Mouse (Mus musculus): ENCODE results near the gene Ntrk2. TPM values are rescaled to one million over a fixed set of nuclear protein-coding genes. Genes with fewer than 3 reads are reported as not detected.

The Ntrk2 gene
- polyA plus RNA-seq, 1 experiment, result 19.1 TPM

GRCm38 (mm10) chr13:58947056-58947455, 140.7 kb downstream of the Ntrk2 start:
- Histone ChIP-seq H3K4me1 (ENCODE audit: control insufficient read depth, insufficient read depth, low read length) (no peaks in the 10 kb centered on the region), H3K4me3 (replicated peaks; ENCODE audit: extremely low read depth, low read depth, low read length) (no peak overlapping the region)
- DNase-seq, result no peak
- 59% methylated on average over 9 of the region's 9 CpGs for WGBS
- TF ChIP-seq CTCF (IDR thresholded peaks at IDR 0.05; ENCODE audit: insufficient read depth, low read length) (no peak), POLR2A (IDR thresholded peaks at IDR 0.05; ENCODE audit: borderline replicate concordance, extremely low read depth, low read depth, low read length) (no peak)

- Histone ChIP-seq H3K4me1 (ENCODE audit: control insufficient read depth, insufficient read depth, low read length) (no peaks in the 10 kb centered on the region), H3K4me3 (replicated peaks; ENCODE audit: extremely low read depth, low read depth, low read length) (no peak overlapping the region)
- TF ChIP-seq CTCF (IDR thresholded peaks at IDR 0.05; ENCODE audit: insufficient read depth, low read length) (no peak), POLR2A (IDR thresholded peaks at IDR 0.05; ENCODE audit: borderline replicate concordance, extremely low read depth, low read depth, low read length) (no peak)
- 43% methylated on average over 4 of the region's 4 CpGs for WGBS
- DNase-seq, result no peak
These were observed 148.0 kb downstream of the Ntrk2 start for GRCm38 (mm10) chr13:58954331-58954730.

GRCm38 (mm10) chr13:58954764-58955163, 148.4 kb downstream of the Ntrk2 start:
- TF ChIP-seq POLR2A (IDR thresholded peaks at IDR 0.05; ENCODE audit: borderline replicate concordance, extremely low read depth, low read depth, low read length) (no peak), CTCF (IDR thresholded peaks at IDR 0.05; ENCODE audit: insufficient read depth, low read length) (no peak)
- no peak for DNase-seq
- WGBS, result 32% methylated on average over 6 of the region's 6 CpGs
- H3K4me1 ChIP-seq (ENCODE audit: control insufficient read depth, insufficient read depth, low read length), result no peaks in the 10 kb centered on the region
- H3K4me3 ChIP-seq (replicated peaks; ENCODE audit: extremely low read depth, low read depth, low read length), result no peak overlapping the region

- DNase-seq, result no peak
- H3K4me1 ChIP-seq (ENCODE audit: control insufficient read depth, insufficient read depth, low read length), result no peaks in the 10 kb centered on the region
- TF ChIP-seq POLR2A (IDR thresholded peaks at IDR 0.05; ENCODE audit: borderline replicate concordance, extremely low read depth, low read depth, low read length) (no peak), CTCF (IDR thresholded peaks at IDR 0.05; ENCODE audit: insufficient read depth, low read length) (no peak)
- 56% methylated on average over 8 of the region's 8 CpGs for WGBS
- H3K4me3 ChIP-seq (replicated peaks; ENCODE audit: extremely low read depth, low read depth, low read length), result no peak overlapping the region
These were observed 148.9 kb downstream of the Ntrk2 start for GRCm38 (mm10) chr13:58955237-58955777.

- Histone ChIP-seq H3K4me1 (ENCODE audit: control insufficient read depth, insufficient read depth, low read length) (no peaks in the 10 kb centered on the region), H3K4me3 (replicated peaks; ENCODE audit: extremely low read depth, low read depth, low read length) (no peak overlapping the region)
- WGBS, result 81% methylated on average over 11 of the region's 11 CpGs
- DNase-seq, result no peak
- TF ChIP-seq CTCF (IDR thresholded peaks at IDR 0.05; ENCODE audit: insufficient read depth, low read length) (no peak), POLR2A (IDR thresholded peaks at IDR 0.05; ENCODE audit: borderline replicate concordance, extremely low read depth, low read depth, low read length) (no peak)
These were observed 152.0 kb downstream of the Ntrk2 start for GRCm38 (mm10) chr13:58958171-58958904.

- no peak for TF ChIP-seq CTCF (IDR thresholded peaks at IDR 0.05; ENCODE audit: insufficient read depth, low read length)
- TF ChIP-seq POLR2A (IDR thresholded peaks at IDR 0.05; ENCODE audit: borderline replicate concordance, extremely low read depth, low read depth, low read length), result no peak
- no peak overlapping the region for H3K4me3 ChIP-seq (replicated peaks; ENCODE audit: extremely low read depth, low read depth, low read length)
- no peak for DNase-seq
- no peaks in the 10 kb centered on the region for H3K4me1 ChIP-seq (ENCODE audit: control insufficient read depth, insufficient read depth, low read length)
- 76% methylated on average over 6 of the region's 6 CpGs for WGBS
These were observed 154.0 kb downstream of the Ntrk2 start for GRCm38 (mm10) chr13:58960321-58960720.

- DNase-seq, result no peak
- TF ChIP-seq CTCF (IDR thresholded peaks at IDR 0.05; ENCODE audit: insufficient read depth, low read length), result no peak
- TF ChIP-seq POLR2A (IDR thresholded peaks at IDR 0.05; ENCODE audit: borderline replicate concordance, extremely low read depth, low read depth, low read length), result no peak
- WGBS, result 84% methylated on average over 12 of the region's 12 CpGs
These were observed 158.5 kb downstream of the Ntrk2 start for GRCm38 (mm10) chr13:58964701-58965359.

GRCm38 (mm10) chr13:58965826-58966225, 159.5 kb downstream of the Ntrk2 start:
- TF ChIP-seq POLR2A (IDR thresholded peaks at IDR 0.05; ENCODE audit: borderline replicate concordance, extremely low read depth, low read depth, low read length) (no peak), CTCF (IDR thresholded peaks at IDR 0.05; ENCODE audit: insufficient read depth, low read length) (no peak)
- DNase-seq, result no peak
- WGBS, result 91% methylated on average over 3 of the region's 3 CpGs
- no peak overlapping the region for H3K4me3 ChIP-seq (replicated peaks; ENCODE audit: extremely low read depth, low read depth, low read length)
- no peaks in the 10 kb centered on the region for H3K4me1 ChIP-seq (ENCODE audit: control insufficient read depth, insufficient read depth, low read length)

More at GRCm38 (mm10) chr13:58964701-58965359, 158.5 kb downstream of the Ntrk2 start:
- Histone ChIP-seq H3K4me3 (replicated peaks; ENCODE audit: extremely low read depth, low read depth, low read length) (no peak overlapping the region), H3K4me1 (ENCODE audit: control insufficient read depth, insufficient read depth, low read length) (no peaks in the 10 kb centered on the region)

- WGBS, result 57% methylated on average over 3 of the region's 3 CpGs
- DNase-seq, result no peak
- no peaks in the 10 kb centered on the region for H3K4me1 ChIP-seq (ENCODE audit: control insufficient read depth, insufficient read depth, low read length)
- H3K4me3 ChIP-seq (replicated peaks; ENCODE audit: extremely low read depth, low read depth, low read length), result no peak overlapping the region
- no peak for TF ChIP-seq POLR2A (IDR thresholded peaks at IDR 0.05; ENCODE audit: borderline replicate concordance, extremely low read depth, low read depth, low read length)
- TF ChIP-seq CTCF (IDR thresholded peaks at IDR 0.05; ENCODE audit: insufficient read depth, low read length), result no peak
These were observed 160.1 kb downstream of the Ntrk2 start for GRCm38 (mm10) chr13:58966466-58966865.

Measured in lung, adult 2 months (tissue).